Mouse (Mus musculus) bone marrow, adult 2 months (tissue): ENCODE data around the gene Dmap1.

ENCODE experiments used
- CTCF ChIP-seq: fragments of 200-500 bp; IDR thresholded peaks from 2 replicates; pipeline ENCODE4 v1.5.1; 2011; ENCODE audit warnings: low read length, control low read depth; ENCODE audit not compliant: control insufficient read depth, insufficient read depth
- POLR2A ChIP-seq: fragments of 200-500 bp; IDR thresholded peaks from 2 replicates; pipeline ENCODE4 v1.6.1; 2011; ENCODE audit warnings: low read depth, mild to moderate bottlenecking, control low read depth, low read length, borderline replicate concordance; ENCODE audit not compliant: control insufficient read depth

DNA sequence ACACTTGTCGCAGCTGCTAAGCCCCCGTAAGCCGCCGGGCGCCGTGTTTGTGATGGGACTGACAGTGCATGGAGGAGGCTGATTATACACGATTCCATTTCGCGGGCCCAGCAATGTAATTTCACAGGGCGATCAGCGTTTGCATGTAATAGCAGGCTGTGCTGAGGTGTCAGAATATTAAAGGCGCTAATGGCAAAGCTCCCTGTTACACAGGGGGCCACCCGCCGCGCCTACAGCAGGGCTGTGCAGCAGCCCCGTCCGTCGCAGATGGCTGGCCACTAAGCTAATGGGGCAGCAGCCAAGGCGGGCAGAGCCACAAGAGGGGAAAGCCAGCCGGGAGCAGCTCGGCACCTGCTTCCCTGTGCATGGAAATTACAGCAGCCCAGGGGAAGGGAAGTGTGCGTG lies 37.0 kb downstream of the Dmap1 start:
- no peak for TF ChIP-seq POLR2A
- no peak for TF ChIP-seq CTCF
